Mouse (Mus musculus) spleen, adult 2 months (tissue): ENCODE data around the gene Gm20388.

Experiments used
- CTCF ChIP-seq: fragments of 200-500 bp; IDR thresholded peaks from 2 replicates; pipeline ENCODE4 v1.5.1; 2011; ENCODE audit warnings: mild to moderate bottlenecking, inconsistent platforms; ENCODE audit not compliant: insufficient read depth, insufficient read length, insufficient replicate concordance; ENCODE audit errors: extremely low read depth
- POLR2A ChIP-seq: fragments of 200-500 bp; IDR thresholded peaks from 2 replicates; pipeline ENCODE4 v1.6.1; 2011; ENCODE audit warnings: low read depth, low read length, inconsistent platforms

DNA sequence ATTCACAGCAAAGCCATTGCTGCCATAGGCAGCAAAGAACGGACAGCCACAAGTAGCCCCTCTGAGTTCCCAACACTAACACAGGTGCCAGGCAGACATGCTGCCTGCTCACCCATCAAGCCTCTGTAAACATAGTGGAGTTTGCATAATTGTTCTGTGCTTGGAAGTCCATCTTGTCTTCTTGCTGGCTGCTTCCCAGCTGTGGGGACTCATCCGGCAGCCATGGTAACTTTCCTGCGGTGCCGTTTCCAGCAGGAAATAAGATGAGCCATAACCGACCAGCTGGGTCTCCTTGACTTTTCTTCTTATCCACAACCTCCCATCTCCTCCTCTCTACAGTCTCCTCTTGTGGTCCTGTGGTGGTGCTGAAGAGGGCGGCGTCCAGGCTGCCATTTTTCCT, 787.8 kb downstream of the Gm20388 start:
- TF ChIP-seq CTCF (no peak), POLR2A (no peak)
